Mouse (Mus musculus): ENCODE measurements around the gene Bcar3. TPM values are rescaled to one million over a fixed set of nuclear protein-coding genes. Genes with fewer than 3 reads are reported as not detected.

The Bcar3 gene
- total and polyA plus RNA-seq, 2 experiments from 2014 or later, result 6.3 to 23.8 TPM

- Histone ChIP-seq H3K36me3 (ENCODE audit: insufficient read depth, low read length) (no peaks in the 10 kb centered on the region), H3K4me2 (ENCODE audit: low read depth, low read length) (no peak overlapping the region), H3K4me3 (ENCODE audit: low read length) (no peak overlapping the region), H3K27ac (no peak overlapping the region), H3K9ac (replicated peaks; ENCODE audit: low read length) (no peak overlapping the region), H3K27me3 (ENCODE audit: insufficient read depth, low read length) (no peaks in the 10 kb centered on the region), H3K9me3 (ENCODE audit: low read length) (no peaks in the 10 kb centered on the region), H3K4me1 (ENCODE audit: insufficient read depth, low read length) (0 out of 2 replicates have a peak, but pooled peaks cover 5% of the 10 kb centered on the region)
- no peak for DNase-seq (ENCODE audit: low spot score)
- TF ChIP-seq CTCF (IDR thresholded peaks at IDR 0.05; ENCODE audit: low read depth), result no peak
- ATAC-seq, result no peak
Observed at GRCm38 (mm10) chr3:122376011-122376410, 82.1 kb downstream of the Bcar3 start.

- no peak overlapping the region for H3K9ac ChIP-seq (replicated peaks; ENCODE audit: low read length)
- 0 out of 2 replicates have a peak, but pooled peaks cover 5% of the 10 kb centered on the region for H3K4me1 ChIP-seq (ENCODE audit: insufficient read depth, low read length)
- H3K36me3 ChIP-seq (ENCODE audit: insufficient read depth, low read length), result no peaks in the 10 kb centered on the region
- H3K9me3 ChIP-seq (ENCODE audit: low read length), result no peaks in the 10 kb centered on the region
- 30% methylated on average over 10 of the region's 10 CpGs for WGBS
- no peak overlapping the region for H3K4me2 ChIP-seq (ENCODE audit: low read depth, low read length)
- H3K27ac ChIP-seq, result no peak overlapping the region
- no peak for DNase-seq (ENCODE audit: low spot score)
- no peak overlapping the region for H3K4me3 ChIP-seq (ENCODE audit: low read length)
- no peak for ATAC-seq
- TF ChIP-seq CTCF (IDR thresholded peaks at IDR 0.05; ENCODE audit: low read depth), result no peak
- H3K27me3 ChIP-seq (ENCODE audit: insufficient read depth, low read length), result no peaks in the 10 kb centered on the region
Observed at GRCm38 (mm10) chr3:122376412-122376831, 82.5 kb downstream of the Bcar3 start.

GRCm38 (mm10) chr3:122376841-122377464 lies 83.0 kb downstream of the Bcar3 start:
- DNase-seq (ENCODE audit: low spot score) (no peak), ATAC-seq (no peak)
- Histone ChIP-seq H3K4me3 (ENCODE audit: low read length) (no peak overlapping the region), H3K9ac (replicated peaks; ENCODE audit: low read length) (no peak overlapping the region), H3K4me1 (ENCODE audit: insufficient read depth, low read length) (0 out of 2 replicates have a peak, but pooled peaks cover 5% of the 10 kb centered on the region), H3K27me3 (ENCODE audit: insufficient read depth, low read length) (no peaks in the 10 kb centered on the region), H3K27ac (no peak overlapping the region), H3K9me3 (ENCODE audit: low read length) (no peaks in the 10 kb centered on the region), H3K4me2 (ENCODE audit: low read depth, low read length) (no peak overlapping the region), H3K36me3 (ENCODE audit: insufficient read depth, low read length) (no peaks in the 10 kb centered on the region)
- 34% methylated on average over 8 of the region's 8 CpGs for WGBS
- TF ChIP-seq CTCF (IDR thresholded peaks at IDR 0.05; ENCODE audit: low read depth), result no peak

- H3K4me1 ChIP-seq (ENCODE audit: insufficient read depth, low read length), result 0 out of 2 replicates have a peak, but pooled peaks cover 5% of the 10 kb centered on the region
- no peak overlapping the region for H3K27ac ChIP-seq
- 81% methylated on average over 6 of the region's 6 CpGs for WGBS
- no peaks in the 10 kb centered on the region for H3K27me3 ChIP-seq (ENCODE audit: insufficient read depth, low read length)
- no peak for DNase-seq (ENCODE audit: low spot score)
- H3K4me3 ChIP-seq (ENCODE audit: low read length), result no peak overlapping the region
- no peak overlapping the region for H3K9ac ChIP-seq (replicated peaks; ENCODE audit: low read length)
- no peak overlapping the region for H3K4me2 ChIP-seq (ENCODE audit: low read depth, low read length)
- H3K36me3 ChIP-seq (ENCODE audit: insufficient read depth, low read length), result no peaks in the 10 kb centered on the region
- no peaks in the 10 kb centered on the region for H3K9me3 ChIP-seq (ENCODE audit: low read length)
- TF ChIP-seq CTCF (IDR thresholded peaks at IDR 0.05; ENCODE audit: low read depth), result no peak
- ATAC-seq, result no peak
Observed at GRCm38 (mm10) chr3:122378634-122379033, 84.7 kb downstream of the Bcar3 start.

GRCm38 (mm10) chr3:122380776-122381175 lies 86.8 kb downstream of the Bcar3 start:
- Histone ChIP-seq H3K27ac (no peak overlapping the region), H3K9ac (replicated peaks; ENCODE audit: low read length) (no peak overlapping the region), H3K4me3 (ENCODE audit: low read length) (no peak overlapping the region), H3K27me3 (ENCODE audit: insufficient read depth, low read length) (no peaks in the 10 kb centered on the region), H3K9me3 (ENCODE audit: low read length) (no peaks in the 10 kb centered on the region), H3K36me3 (ENCODE audit: insufficient read depth, low read length) (no peaks in the 10 kb centered on the region), H3K4me2 (ENCODE audit: low read depth, low read length) (no peak overlapping the region), H3K4me1 (ENCODE audit: insufficient read depth, low read length) (0 out of 2 replicates have a peak, but pooled peaks cover 5% of the 10 kb centered on the region)
- DNase-seq (ENCODE audit: low spot score) (no peak), ATAC-seq (no peak)
- no peak for TF ChIP-seq CTCF (IDR thresholded peaks at IDR 0.05; ENCODE audit: low read depth)
- 80% methylated on average over 5 of the region's 5 CpGs for WGBS

- Histone ChIP-seq H3K9ac (replicated peaks; ENCODE audit: low read length) (no peak overlapping the region), H3K36me3 (ENCODE audit: insufficient read depth, low read length) (no peaks in the 10 kb centered on the region), H3K27ac (no peak overlapping the region), H3K4me1 (ENCODE audit: insufficient read depth, low read length) (no peaks in the 10 kb centered on the region), H3K4me2 (ENCODE audit: low read depth, low read length) (no peak overlapping the region), H3K27me3 (ENCODE audit: insufficient read depth, low read length) (no peaks in the 10 kb centered on the region), H3K9me3 (ENCODE audit: low read length) (no peaks in the 10 kb centered on the region), H3K4me3 (ENCODE audit: low read length) (no peak overlapping the region)
- ATAC-seq (no peak), DNase-seq (ENCODE audit: low spot score) (no peak)
- 88% methylated on average over 3 of the region's 3 CpGs for WGBS
- TF ChIP-seq CTCF (IDR thresholded peaks at IDR 0.05; ENCODE audit: low read depth), result no peak
Observed at GRCm38 (mm10) chr3:122381591-122381990, 87.7 kb downstream of the Bcar3 start.

GRCm38 (mm10) chr3:122386444-122386843 lies 92.5 kb downstream of the Bcar3 start:
- WGBS, result 88% methylated on average over 5 of the region's 5 CpGs
- Histone ChIP-seq H3K27ac (no peak overlapping the region), H3K27me3 (ENCODE audit: insufficient read depth, low read length) (no peaks in the 10 kb centered on the region), H3K9me3 (ENCODE audit: low read length) (no peaks in the 10 kb centered on the region), H3K4me1 (ENCODE audit: insufficient read depth, low read length) (no peaks in the 10 kb centered on the region), H3K4me2 (ENCODE audit: low read depth, low read length) (no peak overlapping the region), H3K36me3 (ENCODE audit: insufficient read depth, low read length) (no peaks in the 10 kb centered on the region), H3K9ac (replicated peaks; ENCODE audit: low read length) (no peak overlapping the region), H3K4me3 (ENCODE audit: low read length) (no peak overlapping the region)
- DNase-seq (ENCODE audit: low spot score), result no peak
- no peak for ATAC-seq
- no peak for TF ChIP-seq CTCF (IDR thresholded peaks at IDR 0.05; ENCODE audit: low read depth)

Data from hindbrain, postnatal 0 days (tissue).